Mouse (Mus musculus): ENCODE measurements around the gene Tox3. TPM values are rescaled to one million over a fixed set of nuclear protein-coding genes. Genes with fewer than 3 reads are reported as not detected.

The Tox3 gene
- polyA plus RNA-seq, 1 experiment = not detected

DNA sequence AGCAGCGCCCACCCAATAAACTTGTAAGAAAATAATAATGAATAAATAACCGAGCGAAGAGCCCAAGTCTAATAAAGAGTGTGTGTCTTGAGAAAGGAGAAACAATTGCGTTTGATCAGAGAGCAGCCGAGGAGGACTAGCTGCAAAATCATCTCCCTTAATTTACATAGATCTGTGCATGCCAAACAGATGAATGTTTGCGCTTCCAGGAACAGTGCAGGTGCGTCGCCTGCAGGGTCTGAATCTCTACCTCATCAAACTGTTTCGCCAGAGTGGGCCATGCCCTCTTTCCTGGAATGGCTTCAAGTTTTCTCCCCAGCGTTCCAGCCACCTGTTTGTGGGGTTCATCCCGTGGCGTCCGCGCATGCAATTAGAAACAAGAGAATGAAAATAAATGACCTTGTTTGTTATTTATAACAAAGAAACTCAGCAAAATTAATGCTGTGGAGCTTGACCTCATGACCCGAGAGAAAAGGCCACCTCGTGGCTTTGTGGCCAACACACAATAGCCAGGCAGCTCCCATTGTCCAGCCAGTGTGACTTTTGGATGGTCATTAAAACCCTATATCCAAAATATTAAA is 5.9 kb upstream of the Tox3 start:
- Histone ChIP-seq H3K4me3 (ENCODE audit: insufficient read depth, poor library complexity, severe bottlenecking) (no peak overlapping the region), H3K27me3 (ENCODE audit: control insufficient read depth, insufficient read depth, insufficient read length) (no peaks in the 10 kb centered on the region), H3K36me3 (ENCODE audit: control insufficient read depth, insufficient read depth) (no peaks in the 10 kb centered on the region), H3ac (ENCODE audit: control insufficient read depth, insufficient read length, low read depth) (no peak overlapping the region), H3K79me2 (ENCODE audit: control insufficient read depth, insufficient read depth) (no peaks in the 10 kb centered on the region), H3K79me3 (ENCODE audit: low read depth) (no peaks in the 10 kb centered on the region)
- TF ChIP-seq CEBPB (IDR thresholded peaks at IDR 0.05; ENCODE audit: low read depth) (no peak), USF1 (IDR thresholded peaks at IDR 0.05; ENCODE audit: low read depth) (no peak), MAX (IDR thresholded peaks at IDR 0.05) (no peak), CTCF (IDR thresholded peaks at IDR 0.05; ENCODE audit: control insufficient read depth, insufficient read depth, insufficient read length) (no peak)

DNA sequence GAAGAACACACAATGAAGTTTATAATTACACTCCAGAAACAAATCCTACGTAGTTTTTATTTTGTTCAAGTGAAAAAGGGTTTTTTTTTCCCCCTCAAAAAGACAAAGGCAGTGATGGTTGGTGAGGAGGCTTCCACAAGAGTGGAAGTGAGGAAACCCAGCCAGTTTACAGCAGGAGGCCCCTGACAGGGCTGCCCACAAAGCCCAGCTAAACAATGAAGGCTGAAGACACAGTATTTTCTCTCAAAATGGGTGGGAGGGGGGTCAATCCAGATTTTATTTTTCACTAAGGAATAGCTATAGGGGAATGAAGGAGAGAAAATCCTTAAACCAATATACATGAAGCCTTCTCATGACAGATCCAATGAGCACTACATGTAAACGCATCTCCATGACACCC is 5.4 kb upstream of the Tox3 start:
- H3K79me2 ChIP-seq (ENCODE audit: control insufficient read depth, insufficient read depth) = no peaks in the 10 kb centered on the region
- H3K27me3 ChIP-seq (ENCODE audit: control insufficient read depth, insufficient read depth, insufficient read length) = no peaks in the 10 kb centered on the region
- H3K4me3 ChIP-seq (ENCODE audit: insufficient read depth, poor library complexity, severe bottlenecking) = no peak overlapping the region
- TF ChIP-seq MYOG (IDR thresholded peaks at IDR 0.05; ENCODE audit: control insufficient read depth, extremely low read depth, insufficient read length) (no peak), CEBPB (IDR thresholded peaks at IDR 0.05; ENCODE audit: low read depth) (no peak), CTCF (IDR thresholded peaks at IDR 0.05; ENCODE audit: control insufficient read depth, insufficient read depth, insufficient read length) (no peak), MYOD1 (IDR thresholded peaks at IDR 0.05; ENCODE audit: control insufficient read depth, insufficient read length, low read depth) (no peak), FOSL1 (IDR thresholded peaks at IDR 0.05; ENCODE audit: insufficient read depth, low read length, poor library complexity, severe bottlenecking) (no peak)
- H3K79me3 ChIP-seq (ENCODE audit: low read depth) = no peaks in the 10 kb centered on the region
- no peaks in the 10 kb centered on the region for H3K36me3 ChIP-seq (ENCODE audit: control insufficient read depth, insufficient read depth)
- H3ac ChIP-seq (ENCODE audit: control insufficient read depth, insufficient read length, low read depth) = no peak overlapping the region

DNA sequence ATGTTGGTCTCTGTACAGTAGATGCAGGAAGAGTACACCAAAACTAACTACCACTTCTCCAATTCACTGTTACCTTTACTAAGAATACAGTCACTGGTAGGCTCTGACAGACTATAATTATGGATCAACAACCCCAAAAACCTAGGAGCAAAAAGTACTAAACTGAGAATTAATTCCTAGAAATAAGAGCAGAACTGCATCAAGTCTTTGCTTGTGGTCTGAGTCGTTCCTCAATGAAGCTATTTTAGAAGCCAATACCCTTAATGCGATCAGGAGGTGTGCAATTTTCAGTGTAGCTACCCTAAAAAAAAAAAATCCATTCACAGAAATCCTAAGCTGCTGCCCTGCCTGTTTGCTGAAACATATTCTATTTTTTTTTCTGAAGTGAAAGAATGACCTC is 4.8 kb upstream of the Tox3 start:
- no peaks in the 10 kb centered on the region for H3K79me2 ChIP-seq (ENCODE audit: control insufficient read depth, insufficient read depth)
- TF ChIP-seq MYOG (IDR thresholded peaks at IDR 0.05; ENCODE audit: control insufficient read depth, extremely low read depth, insufficient read length) (no peak), MYOD1 (IDR thresholded peaks at IDR 0.05; ENCODE audit: control insufficient read depth, insufficient read length, low read depth) (no peak), USF1 (IDR thresholded peaks at IDR 0.05; ENCODE audit: low read depth) (no peak), CTCF (IDR thresholded peaks at IDR 0.05; ENCODE audit: control insufficient read depth, insufficient read depth, insufficient read length) (no peak), FOSL1 (IDR thresholded peaks at IDR 0.05; ENCODE audit: insufficient read depth, low read length, poor library complexity, severe bottlenecking) (no peak)
- H3K79me3 ChIP-seq (ENCODE audit: low read depth) = no peaks in the 10 kb centered on the region
- no peaks in the 10 kb centered on the region for H3K36me3 ChIP-seq (ENCODE audit: control insufficient read depth, insufficient read depth)
- H3ac ChIP-seq (ENCODE audit: control insufficient read depth, insufficient read length, low read depth) = no peak overlapping the region
- no peaks in the 10 kb centered on the region for H3K27me3 ChIP-seq (ENCODE audit: control insufficient read depth, insufficient read depth, insufficient read length)
- H3K4me3 ChIP-seq (ENCODE audit: insufficient read depth, poor library complexity, severe bottlenecking) = no peak overlapping the region

DNA sequence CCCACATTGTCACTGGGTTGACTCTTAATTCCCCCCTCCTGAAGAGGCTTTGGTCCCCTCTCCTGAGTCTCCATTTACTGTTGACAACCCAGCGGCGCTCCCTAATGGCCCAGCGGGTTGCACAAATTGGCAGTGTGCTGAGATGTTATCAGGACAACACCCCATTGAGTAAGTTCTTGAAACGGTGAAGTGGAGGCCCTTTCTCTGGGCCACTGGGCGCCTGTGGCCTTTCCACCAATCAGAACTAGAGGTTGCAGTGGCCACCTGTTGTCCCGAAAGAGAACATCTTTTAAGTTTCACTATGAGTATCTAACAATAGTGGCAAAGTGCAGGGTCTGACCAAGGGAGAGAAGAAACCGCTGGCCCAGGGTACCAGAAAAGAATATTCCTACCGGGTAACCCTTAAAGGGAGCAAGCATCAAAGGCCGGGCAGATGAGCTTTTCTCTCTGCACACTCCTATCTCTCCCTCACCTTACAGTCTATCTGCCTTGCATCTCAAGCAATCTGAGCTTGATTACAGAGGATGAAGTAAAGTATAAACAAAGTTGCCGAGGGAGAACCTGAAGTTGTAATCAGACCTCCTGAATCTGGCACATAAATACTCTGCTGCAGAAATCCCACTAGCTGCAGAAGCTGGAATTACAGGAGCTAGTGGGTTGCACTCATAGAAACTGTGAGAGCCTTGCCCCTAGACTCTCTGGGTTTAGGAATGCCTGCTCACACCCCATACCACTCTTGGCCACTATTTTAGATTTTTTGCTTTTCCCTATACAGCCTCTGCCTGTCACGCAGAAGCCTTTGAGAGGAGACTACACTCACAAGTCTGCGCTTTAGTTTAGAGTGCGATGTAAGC is 1.8 kb upstream of the Tox3 start:
- no peak overlapping the region for H3K4me3 ChIP-seq (ENCODE audit: insufficient read depth, poor library complexity, severe bottlenecking)

GRCm38 (mm10) chr8:90348926-90349683 is 962 bp upstream of the Tox3 start:
- Histone ChIP-seq H3K79me2 (ENCODE audit: control insufficient read depth, insufficient read depth) (no peaks in the 10 kb centered on the region), H3K27me3 (ENCODE audit: control insufficient read depth, insufficient read depth, insufficient read length) (no peaks in the 10 kb centered on the region), H3ac (ENCODE audit: control insufficient read depth, insufficient read length, low read depth) (no peak overlapping the region), H3K36me3 (ENCODE audit: control insufficient read depth, insufficient read depth) (no peaks in the 10 kb centered on the region), H3K4me3 (ENCODE audit: insufficient read depth, poor library complexity, severe bottlenecking) (no peak overlapping the region), H3K79me3 (ENCODE audit: low read depth) (no peaks in the 10 kb centered on the region)
- TF ChIP-seq CEBPB (IDR thresholded peaks at IDR 0.05; ENCODE audit: low read depth) (no peak), USF1 (IDR thresholded peaks at IDR 0.05; ENCODE audit: low read depth) (no peak), FOSL1 (IDR thresholded peaks at IDR 0.05; ENCODE audit: insufficient read depth, low read length, poor library complexity, severe bottlenecking) (no peak), MYOG (IDR thresholded peaks at IDR 0.05; ENCODE audit: control insufficient read depth, extremely low read depth, insufficient read length) (no peak), CTCF (IDR thresholded peaks at IDR 0.05; ENCODE audit: control insufficient read depth, insufficient read depth, insufficient read length) (no peak), MYOD1 (IDR thresholded peaks at IDR 0.05; ENCODE audit: control insufficient read depth, insufficient read length, low read depth) (no peak), MAX (IDR thresholded peaks at IDR 0.05) (no peak)

More for the DNA sequence above, 1.8 kb upstream of the Tox3 start:
- Histone ChIP-seq H3K36me3 (ENCODE audit: control insufficient read depth, insufficient read depth) (no peaks in the 10 kb centered on the region), H3ac (ENCODE audit: control insufficient read depth, insufficient read length, low read depth) (no peak overlapping the region), H3K79me2 (ENCODE audit: control insufficient read depth, insufficient read depth) (no peaks in the 10 kb centered on the region), H3K27me3 (ENCODE audit: control insufficient read depth, insufficient read depth, insufficient read length) (no peaks in the 10 kb centered on the region), H3K79me3 (ENCODE audit: low read depth) (no peaks in the 10 kb centered on the region)
- TF ChIP-seq CEBPB (IDR thresholded peaks at IDR 0.05; ENCODE audit: low read depth) (no peak), MAX (IDR thresholded peaks at IDR 0.05) (no peak), MYOG (IDR thresholded peaks at IDR 0.05; ENCODE audit: control insufficient read depth, extremely low read depth, insufficient read length) (no peak), CTCF (IDR thresholded peaks at IDR 0.05; ENCODE audit: control insufficient read depth, insufficient read depth, insufficient read length) (no peak), MYOD1 (IDR thresholded peaks at IDR 0.05; ENCODE audit: control insufficient read depth, insufficient read length, low read depth) (no peak), FOSL1 (IDR thresholded peaks at IDR 0.05; ENCODE audit: insufficient read depth, low read length, poor library complexity, severe bottlenecking) (no peak), USF1 (IDR thresholded peaks at IDR 0.05; ENCODE audit: low read depth) (no peak)
